Mouse (Mus musculus) kidney, adult 8-10 months (tissue): Measurements from ENCODE around the gene Cd19.
"Not testable (repeated sequence)": the region's sequence is repeated elsewhere in the genome, so short reads cannot be mapped to it uniquely, and the experiment has no call there.

Source experiments
- DNase-seq, 2 experiments: peaks; one replicate each; pipeline ENCODE4 v3.0.0; 2022

The Cd19 gene

DNA sequence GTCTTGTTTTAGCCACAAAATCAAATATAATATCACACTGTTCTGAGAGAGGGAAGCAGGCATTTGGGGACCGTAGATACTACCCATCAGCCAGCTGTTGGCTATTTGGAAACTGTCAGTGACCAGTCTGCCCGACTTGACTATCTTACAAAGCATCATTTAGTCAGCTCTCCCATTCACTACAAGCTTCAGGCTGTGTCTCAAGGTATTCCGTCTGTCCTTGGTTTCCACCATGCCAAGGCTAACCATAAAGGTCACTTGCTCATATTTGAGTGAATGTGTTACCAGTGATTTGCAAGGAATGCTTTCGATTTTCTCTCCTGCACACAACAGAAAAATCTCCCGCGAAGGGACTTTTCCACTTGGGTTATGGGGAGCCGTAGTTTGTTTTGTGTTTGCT lies 20.0 kb upstream of the Cd19 start:
- no peak for DNase-seq

DNA sequence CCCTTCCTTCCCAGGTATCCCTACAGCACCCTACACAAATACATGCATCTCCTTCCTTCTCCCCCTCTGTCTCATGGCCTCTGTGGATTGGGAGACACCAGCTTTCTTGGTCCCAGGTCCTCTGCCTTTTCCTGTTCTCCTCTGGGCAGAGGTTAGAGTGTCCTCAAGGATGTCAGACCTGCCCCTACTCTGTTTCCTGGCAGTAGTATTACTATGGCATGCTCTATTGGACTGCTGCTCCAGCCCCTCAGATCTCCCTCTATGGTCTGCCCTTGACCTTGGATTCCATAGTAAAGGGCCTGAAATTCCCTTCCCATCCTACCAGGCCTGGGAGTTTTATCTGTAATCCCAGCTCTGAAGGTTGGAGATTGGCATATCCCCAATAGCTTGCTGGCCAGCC lies 15.5 kb upstream of the Cd19 start:
- no peak for DNase-seq

DNA sequence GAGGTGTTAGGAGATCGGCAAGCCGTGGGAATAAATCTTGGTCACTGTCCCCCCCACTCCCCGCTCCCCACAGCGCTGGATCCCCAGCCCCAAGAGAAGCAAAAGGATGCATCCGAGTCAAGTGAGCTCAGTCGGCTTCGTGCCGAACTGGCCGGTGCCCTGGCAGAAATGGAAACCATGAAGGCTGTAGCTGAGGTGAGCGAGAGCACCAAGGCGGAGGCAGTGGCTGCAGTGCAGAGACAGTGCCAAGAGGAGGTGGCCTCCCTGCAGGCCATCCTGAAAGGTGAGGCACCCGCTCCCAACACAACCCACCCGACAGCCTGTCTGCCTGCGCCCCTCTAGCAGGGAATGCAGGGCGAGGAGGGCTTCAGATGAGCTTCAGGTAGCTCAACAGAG lies 14.8 kb upstream of the Cd19 start:
- DNase-seq, result no peak

GRCm38 (mm10) chr7:126428631-126429502 lies 14.2 kb upstream of the Cd19 start, which contains the start of gene Rabep2:
Gene Rabep2, plus strand, starts transcription at chr7:126428759.
- peak; percentile 92 to 96 for DNase-seq

DNA sequence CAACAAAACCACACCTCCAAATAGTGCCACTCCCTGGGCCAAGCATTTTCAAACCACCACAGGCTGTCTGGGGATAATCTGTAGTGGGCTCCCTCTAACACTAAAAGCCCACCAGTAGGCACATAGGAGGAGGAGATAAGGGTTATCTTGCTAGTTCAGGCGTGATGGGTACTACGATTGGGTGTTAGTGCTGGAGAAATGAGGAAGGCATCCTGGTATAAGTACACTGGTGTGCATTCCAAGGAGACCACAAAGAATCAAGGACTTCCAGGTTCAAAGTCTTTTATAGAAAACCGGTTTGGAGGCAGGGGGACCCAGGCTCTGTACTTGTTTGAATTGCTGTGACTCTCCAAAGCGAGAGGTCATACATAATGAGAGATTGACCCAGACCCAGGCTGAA lies 13.5 kb upstream of the Cd19 start:
- DNase-seq, result no peak

- DNase-seq, result no peak
Observed at GRCm38 (mm10) chr7:126427323-126427860, 12.7 kb upstream of the Cd19 start.

- no peak for DNase-seq
Observed at GRCm38 (mm10) chr7:126424161-126424560, 9.5 kb upstream of the Cd19 start.

DNA sequence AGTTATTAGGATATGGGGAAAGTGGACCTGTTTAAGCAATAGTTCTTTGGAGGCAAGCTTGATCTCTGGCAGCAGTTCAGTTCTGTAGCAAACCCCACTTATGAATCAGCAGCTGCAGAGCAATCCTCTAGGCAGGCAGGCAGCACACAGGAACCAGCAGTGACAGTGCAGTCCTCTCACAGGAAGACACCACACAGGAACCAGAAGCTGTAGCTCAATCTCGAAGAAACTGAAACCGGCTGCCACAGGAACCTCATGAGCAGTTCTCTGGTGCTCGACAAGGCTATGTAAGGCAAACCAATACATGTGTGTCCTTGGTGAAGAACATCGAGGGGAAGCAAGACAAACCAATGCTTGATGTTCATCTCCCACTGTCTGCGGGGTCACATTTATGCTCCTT lies 7.1 kb upstream of the Cd19 start:
- DNase-seq, result no peak

DNA sequence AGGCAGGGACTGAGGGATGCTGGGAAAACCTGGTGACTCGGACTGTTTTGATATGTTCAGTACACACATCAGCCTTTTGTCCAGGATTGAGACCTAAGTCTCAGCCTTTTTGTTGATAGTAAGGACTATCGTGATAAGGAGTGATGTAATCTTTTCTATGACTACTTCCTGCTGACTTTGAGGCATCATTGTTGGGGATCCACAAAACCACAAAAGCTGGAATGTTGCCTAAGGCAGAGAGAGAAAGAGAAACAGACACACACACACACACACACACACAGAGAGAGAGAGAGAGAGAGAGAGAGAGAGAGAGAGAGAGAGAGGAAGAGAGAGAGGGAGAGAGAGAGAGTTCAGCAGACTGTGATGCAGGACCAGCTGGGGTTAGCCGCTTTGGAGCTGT lies 3.8 kb upstream of the Cd19 start:
- DNase-seq, result no peak

- DNase-seq, result no peak
Observed at GRCm38 (mm10) chr7:126417606-126418005, 2.9 kb upstream of the Cd19 start.

DNA sequence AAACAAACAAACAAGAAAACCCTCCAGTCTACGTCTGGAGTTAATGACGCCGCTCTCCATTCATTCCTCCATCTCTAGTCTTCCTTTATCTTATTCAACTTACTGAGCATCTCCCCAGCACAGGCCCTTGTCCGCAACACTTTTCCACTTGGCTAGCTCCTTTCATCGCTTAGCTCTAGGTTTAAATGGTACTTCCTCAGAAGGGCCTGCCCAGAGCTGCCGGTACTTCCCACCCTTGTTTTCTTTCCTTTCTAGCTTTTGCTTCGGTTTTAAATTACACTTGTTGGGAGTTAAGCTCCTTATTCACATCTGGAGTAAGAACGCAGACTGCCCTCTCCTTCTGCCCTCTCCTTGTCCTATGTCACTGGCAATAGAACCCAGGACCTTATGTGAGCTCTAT lies 2.4 kb upstream of the Cd19 start:
- DNase-seq, result no peak

DNA sequence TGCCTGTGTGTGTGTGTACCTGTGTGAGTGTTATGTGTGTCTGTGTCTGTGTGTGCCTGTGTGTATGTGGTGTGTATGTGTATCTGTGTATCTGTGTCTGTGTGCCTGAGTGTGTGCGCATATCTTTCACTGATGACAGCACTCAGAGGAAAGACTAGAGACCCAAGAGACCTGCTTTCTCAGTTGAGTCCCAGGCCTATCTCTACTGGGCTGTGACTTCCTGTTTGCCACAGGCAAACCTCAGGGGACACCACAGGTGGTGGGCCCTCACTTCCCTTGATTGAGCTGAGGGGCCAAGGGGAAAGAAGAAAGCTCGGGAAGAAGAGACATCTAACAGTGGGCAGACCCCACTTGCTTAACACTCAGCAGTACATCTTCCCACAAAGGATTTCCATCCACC lies 1.9 kb upstream of the Cd19 start:
- no peak for DNase-seq

GRCm38 (mm10) chr7:126411061-126411460 lies 3.6 kb downstream of the Cd19 start:
- DNase-seq, result no peak

DNA sequence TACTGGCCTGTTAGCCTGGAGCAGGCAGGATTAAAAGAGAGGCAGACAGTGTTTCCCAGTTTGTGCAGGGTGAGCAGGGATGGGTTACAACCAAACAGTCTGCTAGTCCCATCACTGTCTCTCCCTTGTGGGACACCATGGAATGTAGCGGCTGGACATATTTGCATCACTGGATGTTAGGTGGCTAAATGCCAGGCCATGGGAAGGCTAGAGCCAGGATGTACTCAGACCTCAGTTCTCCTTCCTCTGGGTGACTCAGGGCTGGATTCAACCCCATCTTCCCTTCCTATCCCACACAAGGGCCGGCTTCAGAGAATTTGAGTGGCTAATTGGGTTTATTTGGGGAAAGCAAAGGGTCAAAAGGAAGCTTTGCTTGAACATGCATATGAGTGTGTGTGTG lies 6.0 kb downstream of the Cd19 start:
- DNase-seq, result no peak

- DNase-seq, result not testable (repeated sequence)
Observed at GRCm38 (mm10) chr7:126402518-126402917, 12.2 kb downstream of the Cd19 start.

DNA sequence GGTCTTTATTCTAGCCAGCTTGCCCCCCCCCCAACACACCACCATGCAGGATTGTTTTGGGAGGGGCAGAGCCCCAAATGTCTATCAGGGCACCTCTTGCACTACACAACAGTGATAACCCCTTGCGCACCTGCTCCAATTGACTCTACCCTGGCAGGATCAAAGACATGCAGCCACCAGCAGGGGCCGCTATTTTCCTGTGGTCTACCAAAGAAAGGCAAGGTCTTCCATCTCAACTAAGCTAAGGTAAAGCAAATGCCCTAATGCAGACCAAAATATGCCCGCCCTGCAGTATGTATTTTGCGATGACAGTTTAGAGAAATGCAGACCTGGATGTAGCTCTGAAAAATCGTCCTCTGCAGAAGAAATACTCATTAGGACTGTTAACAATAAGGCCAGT lies 15.1 kb downstream of the Cd19 start:
- peak; percentile 69 to 83 for DNase-seq

DNA sequence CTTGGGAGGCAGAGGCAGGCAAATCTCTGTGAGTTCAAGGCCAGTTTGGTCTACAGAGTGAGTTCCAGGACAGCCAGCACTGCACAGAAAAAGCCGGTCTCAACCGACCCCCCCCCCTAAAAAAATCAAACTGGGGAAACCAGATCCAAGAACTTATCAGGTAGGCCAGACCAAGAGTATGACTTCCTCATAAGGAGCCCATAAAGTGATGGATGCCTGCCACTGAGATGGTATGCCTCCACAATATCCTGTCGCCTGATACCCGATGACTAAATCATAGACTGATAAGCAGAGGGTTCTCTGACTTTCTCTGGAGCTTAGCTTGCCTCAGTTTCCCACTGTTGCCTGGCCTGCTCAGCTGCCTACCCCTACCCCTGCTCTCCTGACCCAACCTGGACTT lies 16.9 kb downstream of the Cd19 start:
- DNase-seq, result no peak

GRCm38 (mm10) chr7:126397221-126397620 lies 17.5 kb downstream of the Cd19 start:
- no peak for DNase-seq

- DNase-seq, result peak; percentile 99
Observed at GRCm38 (mm10) chr7:126396298-126397119, 18.2 kb downstream of the Cd19 start, which contains the start of gene Nfatc2ip. Gene Nfatc2ip, minus strand, starts transcription at chr7:126396737.

DNA sequence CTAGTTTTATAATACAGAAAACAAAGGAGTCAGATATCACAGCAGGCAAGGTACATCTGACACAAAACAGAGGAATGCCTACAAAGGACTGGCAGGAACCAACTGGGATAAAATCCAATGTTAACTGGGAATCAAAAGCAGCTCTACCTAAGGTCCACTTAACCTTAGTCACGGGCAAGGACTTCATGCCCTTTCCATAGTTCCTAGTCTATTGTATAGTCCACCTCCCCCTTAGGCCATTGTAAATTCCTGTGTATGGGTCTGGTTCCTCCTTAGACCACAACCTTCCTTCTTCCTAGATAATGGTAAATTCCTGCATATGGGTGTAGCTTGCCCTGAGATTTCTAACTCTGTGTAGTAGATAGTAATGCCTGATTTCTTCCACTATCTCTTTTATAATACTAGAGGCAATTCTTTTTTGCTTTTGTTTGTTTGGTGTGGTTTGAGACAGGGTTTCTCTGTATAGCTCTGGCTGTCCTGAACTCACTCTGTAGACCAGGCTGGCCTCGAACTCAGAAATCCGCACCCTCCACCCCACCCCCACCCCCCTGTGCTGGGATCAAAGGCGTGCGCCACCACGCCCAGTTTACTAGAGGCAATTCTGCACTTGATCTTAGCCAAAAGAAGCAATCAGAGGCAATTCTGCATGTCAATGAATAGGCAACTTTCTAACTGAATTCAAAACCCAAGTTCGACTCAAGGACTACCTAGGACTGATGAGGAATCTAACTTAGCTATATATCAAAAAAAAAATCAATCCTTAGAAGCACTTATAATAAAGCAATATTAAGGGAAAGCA lies 22.4 kb downstream of the Cd19 start:
- DNase-seq, result not testable (repeated sequence)

GRCm38 (mm10) chr7:126388185-126388584 lies 26.5 kb downstream of the Cd19 start:
- no peak for DNase-seq

- DNase-seq, result no peak
Observed at GRCm38 (mm10) chr7:126383565-126383964, 31.1 kb downstream of the Cd19 start.
